20 mouse cellular contexts compared by ENCODE assay signal in the genomic region with DNA sequence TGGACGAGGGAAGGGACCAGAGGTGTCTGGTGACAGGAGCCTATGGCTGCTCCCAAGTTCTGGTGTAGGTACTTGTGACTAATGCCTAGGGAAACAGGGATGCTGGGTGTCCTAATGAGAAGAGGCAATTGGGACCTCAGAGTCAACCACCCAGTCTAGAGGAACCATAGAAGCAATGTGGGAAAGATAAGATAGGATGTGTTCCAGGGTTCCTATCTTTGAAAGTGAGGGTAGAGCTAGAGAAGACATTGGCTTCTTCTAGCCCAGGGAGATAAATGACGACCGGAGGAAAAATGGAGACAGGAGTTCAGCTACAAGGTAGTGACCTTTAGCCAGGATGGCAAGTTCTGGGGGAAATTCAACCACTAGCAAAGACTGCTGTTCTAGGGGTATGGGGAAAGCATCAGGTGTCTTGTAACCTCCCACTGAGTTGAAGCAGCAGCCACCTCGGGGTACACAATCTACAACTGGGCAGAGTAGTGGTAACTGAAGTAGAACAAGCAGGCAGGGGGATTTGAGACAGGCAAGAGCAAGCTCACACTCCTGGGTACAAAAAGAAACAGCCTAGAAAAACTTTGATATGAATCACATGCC. TPM values are rescaled to one million over a fixed set of nuclear protein-coding genes. Genes with fewer than 3 reads are reported as not detected.
DNase-seq lines count a peak whose midpoint lies in the region; ATAC-seq and TF ChIP-seq lines count a peak whose summit lies in the region.
"Had no signal": no experiment of that assay in that cellular context is flagged by ENCODE, and none has a peak within 500 bp of the region (broad histone marks: within the 10 kb centered on the region; RNA-seq: fewer than 3 reads in every experiment).

No protein-coding gene starts in this region.

- H3K4me1 ChIP-seq in heart, embryonic 11.5 days (ENCODE audit: control insufficient read depth, insufficient read depth, low read length) = peaks cover 25% of the 10 kb centered on the region
- H3K4me1 ChIP-seq in limb, embryonic 12.5 days (replicated peaks) = peaks cover 25% of the 10 kb centered on the region
- H3K4me1 ChIP-seq in limb, embryonic 10.5 days = peaks cover 30% of the 10 kb centered on the region
- H3K4me1 ChIP-seq in heart, embryonic 15.5 days (replicated peaks) = peaks cover 37% of the 10 kb centered on the region
- H3K4me1 ChIP-seq in forebrain, embryonic 15.5 days = peaks cover 4% of the 10 kb centered on the region

- H3K36me3 ChIP-seq in heart, embryonic 11.5 days (ENCODE audit: control insufficient read depth, insufficient read depth, low read length) = no peaks in the 10 kb centered on the region
- no peaks in the 10 kb centered on the region for H3K36me3 ChIP-seq in limb, embryonic 12.5 days
- H3K36me3 ChIP-seq in limb, embryonic 10.5 days = no peaks in the 10 kb centered on the region
- H3K36me3 ChIP-seq in heart, embryonic 15.5 days = no peaks in the 10 kb centered on the region
- H3K36me3 ChIP-seq in myocyte (ENCODE audit: control insufficient read depth, insufficient read depth) = peaks cover 5% of the 10 kb centered on the region
- H3K36me3 ChIP-seq in forebrain, embryonic 15.5 days = no peaks in the 10 kb centered on the region
- H3K36me3 ChIP-seq: hindbrain, embryonic 10.5 days; liver, embryonic 12.5 days; midbrain, embryonic 10.5 days; neural tube, embryonic 12.5 days had no signal

- H3K4me3 ChIP-seq in heart, embryonic 11.5 days (ENCODE audit: low read depth, low read length) = peak overlapping the region; percentile 45
- no peak overlapping the region for H3K4me3 ChIP-seq in limb, embryonic 12.5 days (replicated peaks)
- no peak overlapping the region for H3K4me3 ChIP-seq in limb, embryonic 10.5 days
- H3K4me3 ChIP-seq in heart, embryonic 15.5 days = peak overlapping the region; percentile 58
- H3K4me3 ChIP-seq in myocyte = peak overlapping the region; percentile 57
- no peak overlapping the region for H3K4me3 ChIP-seq in forebrain, embryonic 15.5 days
- H3K4me3 ChIP-seq: erythroblast, embryonic 14.5 days; forebrain, embryonic 13.5 days; hindbrain, embryonic 10.5 days; liver, embryonic 12.5 days; midbrain, embryonic 10.5 days; neural tube, embryonic 12.5 days had no signal

- no peaks in the 10 kb centered on the region for H3K27me3 ChIP-seq in heart, embryonic 11.5 days (ENCODE audit: control insufficient read depth, insufficient read depth, low read length)
- H3K27me3 ChIP-seq in limb, embryonic 12.5 days = no peaks in the 10 kb centered on the region
- H3K27me3 ChIP-seq in limb, embryonic 10.5 days (ENCODE audit: low read depth, poor library complexity, severe bottlenecking) = no peaks in the 10 kb centered on the region
- H3K27me3 ChIP-seq in heart, embryonic 15.5 days = no peaks in the 10 kb centered on the region
- H3K27me3 ChIP-seq in myocyte (ENCODE audit: control insufficient read depth, insufficient read depth, insufficient read length) = no peaks in the 10 kb centered on the region
- H3K27me3 ChIP-seq in forebrain, embryonic 15.5 days = no peaks in the 10 kb centered on the region
- H3K27me3 ChIP-seq: forebrain, embryonic 13.5 days; liver, embryonic 12.5 days; neural tube, embryonic 12.5 days had no signal

- peak overlapping the region; percentile 80 for H3K9ac ChIP-seq in heart, embryonic 11.5 days (ENCODE audit: low read depth, low read length)
- H3K9ac ChIP-seq in limb, embryonic 12.5 days (replicated peaks) = no peak overlapping the region
- H3K9ac ChIP-seq in heart, embryonic 15.5 days = peak overlapping the region; percentile 61
- H3K9ac ChIP-seq in forebrain, embryonic 15.5 days (replicated peaks) = no peak overlapping the region
- H3K9ac ChIP-seq: forebrain, embryonic 13.5 days; liver, embryonic 12.5 days; neural tube, embryonic 12.5 days had no signal

- DNase-seq in heart, postnatal 4 days = no peak
- no peak for DNase-seq in limb, embryonic 10.5 days (ENCODE audit: low spot score)
- DNase-seq in adrenal gland, postnatal 10 days = no peak
- DNase-seq: cerebellum, adult 8-10 months; layer of hippocampus, postnatal 36 days; lung, adult 2 months; lung, postnatal 36 days; thymus, postnatal 14 days had no signal

- TF ChIP-seq POLR2A in myocyte (IDR thresholded peaks at IDR 0.05; ENCODE audit: insufficient read length, low read depth) = no peak

- no peak for ATAC-seq in heart, embryonic 11.5 days (replicated peaks; ENCODE audit: insufficient number of reproducible peaks, low FRiP score, low TSS enrichment)
- ATAC-seq in limb, embryonic 12.5 days (ENCODE audit: insufficient number of reproducible peaks, insufficient read depth, low FRiP score, low TSS enrichment, low read depth) = no peak
- ATAC-seq in heart, embryonic 15.5 days (replicated peaks; ENCODE audit: insufficient number of reproducible peaks, insufficient read depth, low FRiP score, low read depth) = no peak
- ATAC-seq in forebrain, embryonic 15.5 days (replicated peaks) = no peak
- ATAC-seq: forebrain, embryonic 13.5 days; liver, embryonic 12.5 days had no signal

- peak overlapping the region; percentile 99 for H3K27ac ChIP-seq in heart, embryonic 11.5 days (ENCODE audit: low read depth, low read length)
- H3K27ac ChIP-seq in limb, embryonic 12.5 days = peak overlapping the region; percentile 42; the same call in 1 of the 2 replicates
- H3K27ac ChIP-seq in limb, embryonic 10.5 days = no peak overlapping the region; the same call in 1 of the 2 replicates
- H3K27ac ChIP-seq in heart, embryonic 15.5 days = peak overlapping the region; percentile 97
- no peak overlapping the region for H3K27ac ChIP-seq in forebrain, embryonic 15.5 days (replicated peaks)
- H3K27ac ChIP-seq: forebrain, embryonic 13.5 days; hindbrain, embryonic 10.5 days; kidney, postnatal 0 days; liver, embryonic 12.5 days; midbrain, embryonic 10.5 days; neural tube, embryonic 12.5 days had no signal

- peaks cover 56% of the 10 kb centered on the region for H3K79me2 ChIP-seq in myocyte (ENCODE audit: control insufficient read depth, insufficient read depth)

- WGBS in heart, embryonic 11.5 days (ENCODE audit: insufficient replicate concordance) = 34% methylated on average over 4 of the region's 4 CpGs
- 62% methylated on average over 4 of the region's 4 CpGs for WGBS in limb, embryonic 12.5 days
- 75% methylated on average over 4 of the region's 4 CpGs for WGBS in limb, embryonic 10.5 days
- WGBS in heart, embryonic 15.5 days = 29% methylated on average over 4 of the region's 4 CpGs
- WGBS in forebrain, embryonic 15.5 days = 75% methylated on average over 4 of the region's 4 CpGs

- no peaks in the 10 kb centered on the region for H3K9me3 ChIP-seq in heart, embryonic 11.5 days (replicated peaks; ENCODE audit: control insufficient read depth, low read length)
- no peaks in the 10 kb centered on the region for H3K9me3 ChIP-seq in limb, embryonic 12.5 days
- H3K9me3 ChIP-seq in limb, embryonic 10.5 days (replicated peaks) = no peaks in the 10 kb centered on the region
- H3K9me3 ChIP-seq in heart, embryonic 15.5 days (replicated peaks) = no peaks in the 10 kb centered on the region
- no peaks in the 10 kb centered on the region for H3K9me3 ChIP-seq in forebrain, embryonic 15.5 days
- H3K9me3 ChIP-seq: forebrain, embryonic 13.5 days; hindbrain, embryonic 10.5 days; liver, embryonic 12.5 days; midbrain, embryonic 10.5 days; neural tube, embryonic 12.5 days had no signal

- H3K4me2 ChIP-seq in heart, embryonic 11.5 days = peak overlapping the region; percentile 65
- no peak overlapping the region for H3K4me2 ChIP-seq in limb, embryonic 12.5 days
- peak overlapping the region; percentile 61 for H3K4me2 ChIP-seq in heart, embryonic 15.5 days
- H3K4me2 ChIP-seq in myocyte (ENCODE audit: low read depth) = peak overlapping the region; percentile 67
- H3K4me2 ChIP-seq in forebrain, embryonic 15.5 days (replicated peaks) = no peak overlapping the region
- H3K4me2 ChIP-seq: forebrain, embryonic 13.5 days; liver, embryonic 12.5 days; neural tube, embryonic 12.5 days had no signal

- H3ac ChIP-seq in myocyte (ENCODE audit: control insufficient read depth, insufficient read length) = no peak overlapping the region

TF ChIP-seq in myocyte, 11 proteins besides CTCF, POLR2A, EP300 and RAD21:
- TF ChIP-seq MAX (IDR thresholded peaks at IDR 0.05; ENCODE audit: low read depth) = no peak
- no peak for TF ChIP-seq POLR2AphosphoS2 (IDR thresholded peaks at IDR 0.05; ENCODE audit: insufficient read length, low read depth)
- no peak for TF ChIP-seq USF1 (IDR thresholded peaks at IDR 0.05; ENCODE audit: low read depth)
- no peak for TF ChIP-seq MYOD1 (IDR thresholded peaks at IDR 0.05; ENCODE audit: control insufficient read depth in 1 of 3, insufficient read length in 2 of 3, low read depth in 2 of 3)
- no peak for TF ChIP-seq E2F4 (IDR thresholded peaks at IDR 0.05; ENCODE audit: insufficient read depth)
- TF ChIP-seq SRF (IDR thresholded peaks at IDR 0.05; ENCODE audit: control insufficient read depth, insufficient read length, low read depth) = no peak
- no peak for TF ChIP-seq MYOG (IDR thresholded peaks at IDR 0.05; ENCODE audit: control insufficient read depth in 1 of 3, insufficient read depth in 1 of 3, insufficient read length in 2 of 3, low read depth in 2 of 3)
TF ChIP-seq in myocyte: peak in this region for 0.

RNA-seq across cellular contexts. Expression of a gene that starts 20.4 kb away (rescaled TPM):
- polyA plus RNA-seq in heart, embryonic 11.5 days (2014; fragmentation: Nextera tagmentation; extraction: Ambion mirVana) = 147 and 191 TPM in 2 replicates
- 1,000 to 10,000 TPM; 1,069 to 1,171 TPM for total RNA-seq in heart, postnatal 4 days (2021)
- 36.9 and 40.7 TPM in 2 replicates for polyA plus RNA-seq in limb, embryonic 12.5 days (2016; fragmentation: Nextera tagmentation; extraction: Ambion mirVana)
- 29.4 and 34.3 TPM in 2 replicates for polyA plus RNA-seq in limb, embryonic 10.5 days (2016; fragmentation: Nextera tagmentation; extraction: Ambion mirVana)
- 227 and 253 TPM in 2 replicates for polyA plus RNA-seq in heart, embryonic 15.5 days (2015; fragmentation: Nextera tagmentation; extraction: Ambion mirVana)
- polyA plus RNA-seq in myocyte (2012; fragmentation: generic; extraction: Trizol) = 381 TPM
- polyA plus RNA-seq in forebrain, embryonic 15.5 days (2015; fragmentation: Nextera tagmentation; extraction: Ambion mirVana) = 40.1 and 40.2 TPM in 2 replicates
- 100 to 1,000 TPM in 1 of 2 experiments, 10 to 100 TPM in 1; 35.9 to 108 TPM for total RNA-seq in adrenal gland, postnatal 10 days (2021)
- polyA plus RNA-seq: erythroblast, embryonic 14.5 days had no signal

RNA-seq across cellular contexts. Expression of a gene that starts 38.5 kb away (rescaled TPM):
- 7.3 and 9.4 TPM in 2 replicates for polyA plus RNA-seq in heart, embryonic 11.5 days (2014; fragmentation: Nextera tagmentation; extraction: Ambion mirVana)
- 1 to 10 TPM; 3.5 to 4.7 TPM for total RNA-seq in heart, postnatal 4 days (2021)
- polyA plus RNA-seq in limb, embryonic 12.5 days (2016; fragmentation: Nextera tagmentation; extraction: Ambion mirVana) = 29.1 and 31.0 TPM in 2 replicates
- polyA plus RNA-seq in limb, embryonic 10.5 days (2016; fragmentation: Nextera tagmentation; extraction: Ambion mirVana) = 41.4 and 48.5 TPM in 2 replicates
- polyA plus RNA-seq in heart, embryonic 15.5 days (2015; fragmentation: Nextera tagmentation; extraction: Ambion mirVana) = 5.6 and 7.1 TPM in 2 replicates
- polyA plus RNA-seq in myocyte (2012; fragmentation: generic; extraction: Trizol) = 4.0 TPM
- polyA plus RNA-seq in forebrain, embryonic 15.5 days (2015; fragmentation: Nextera tagmentation; extraction: Ambion mirVana) = 14.3 and 15.2 TPM in 2 replicates
- 10 to 100 TPM in 1 of 2 experiments, 1 to 10 TPM in 1; 6.5 to 12.3 TPM for total RNA-seq in adrenal gland, postnatal 10 days (2021)

Comparison
In these comparisons a context has a peak if more than half of its experiments do, and no peak if none do; other contexts are left out.
1. H3K27ac ChIP-seq: peak in heart, embryonic 11.5 days (single experiment), limb, embryonic 12.5 days (single experiment) and heart, embryonic 15.5 days (single experiment); none in limb, embryonic 10.5 days (single experiment) and forebrain, embryonic 15.5 days (single experiment).
2. H3K4me2 ChIP-seq: peak in heart, embryonic 11.5 days (single experiment), heart, embryonic 15.5 days (single experiment) and myocyte (single experiment); none in limb, embryonic 12.5 days (single experiment) and forebrain, embryonic 15.5 days (single experiment).
3. H3K4me3 ChIP-seq: peak in heart, embryonic 11.5 days (single experiment), heart, embryonic 15.5 days (single experiment) and myocyte (single experiment); none in limb, embryonic 12.5 days (single experiment), limb, embryonic 10.5 days (single experiment) and forebrain, embryonic 15.5 days (single experiment).
4. H3K9ac ChIP-seq: peak in heart, embryonic 11.5 days (single experiment) and heart, embryonic 15.5 days (single experiment); none in limb, embryonic 12.5 days (single experiment) and forebrain, embryonic 15.5 days (single experiment).